Mouse (Mus musculus) limb, embryonic 15.5 days (tissue): Measurements from ENCODE around the gene Themis3. TPM values are rescaled to one million over a fixed set of nuclear protein-coding genes. Genes with fewer than 3 reads are reported as not detected.
"Not testable (repeated sequence)": the region's sequence is repeated elsewhere in the genome, so short reads cannot be mapped to it uniquely, and the experiment has no call there.

Experiments
- ATAC-seq: fragments of 200-750 bp; cut with Nextera tagmentation; 2 replicates; pipeline ENCODE4 v1.8.0; 2017; ENCODE audit warnings: low read depth, moderate TSS enrichment; ENCODE audit not compliant: insufficient number of reproducible peaks, low FRiP score, low TSS enrichment
- H3K27ac ChIP-seq: fragments of 300-500 bp; sonication (generic); 2 replicates; pipeline ENCODE4 v1.5.1; 2015; ENCODE audit warnings: moderate library complexity, mild to moderate bottlenecking, inconsistent platforms
- H3K27me3 ChIP-seq: fragments of 300-500 bp; sonication (generic); 2 replicates; pipeline ENCODE4 v1.6.1; 2015; ENCODE audit warnings: inconsistent platforms
- H3K36me3 ChIP-seq: fragments of 300-500 bp; sonication (generic); 2 replicates; pipeline ENCODE4 v1.6.1; 2015; ENCODE audit warnings: inconsistent platforms
- H3K4me1 ChIP-seq: fragments of 300-500 bp; sonication (generic); 2 replicates; pipeline ENCODE4 v1.6.1; 2015; ENCODE audit warnings: inconsistent platforms
- H3K4me2 ChIP-seq: fragments of 300-500 bp; sonication (generic); 2 replicates; pipeline ENCODE4 v1.6.1; 2015; ENCODE audit warnings: mild to moderate bottlenecking, inconsistent platforms
- H3K4me3 ChIP-seq: fragments of 300-500 bp; sonication (generic); 2 replicates; pipeline ENCODE4 v1.5.1; 2015; ENCODE audit warnings: mild to moderate bottlenecking, inconsistent platforms
- H3K9ac ChIP-seq: fragments of 300-500 bp; sonication (generic); 2 replicates; pipeline ENCODE4 v1.6.1; 2015; ENCODE audit warnings: inconsistent platforms
- H3K9me3 ChIP-seq: fragments of 300-500 bp; sonication (generic); 2 replicates; pipeline ENCODE4 v1.6.1; 2016; ENCODE audit warnings: inconsistent platforms
- whole genome bisulfite sequencing: fragments of 180-500 bp; shearing (Covaris S2); methylation state at CpG from one replicate; pipeline ENCODE4 v1.1.7; 2015; 5-methylcytosine and 5-hydroxymethylcytosine counted together
- polyA plus RNA-seq: library from polyadenylated mRNA; unstranded; fragments of >200 nt; fragmentation: Nextera tagmentation; extraction: Ambion mirVana; gene quantifications from 2 replicates; pipeline ENCODE4 v1.2.1, GENCODE M21; 2015

The Themis3 gene
- polyA plus RNA-seq, 1 experiment from 2014 or later: 0.14 TPM

DNA sequence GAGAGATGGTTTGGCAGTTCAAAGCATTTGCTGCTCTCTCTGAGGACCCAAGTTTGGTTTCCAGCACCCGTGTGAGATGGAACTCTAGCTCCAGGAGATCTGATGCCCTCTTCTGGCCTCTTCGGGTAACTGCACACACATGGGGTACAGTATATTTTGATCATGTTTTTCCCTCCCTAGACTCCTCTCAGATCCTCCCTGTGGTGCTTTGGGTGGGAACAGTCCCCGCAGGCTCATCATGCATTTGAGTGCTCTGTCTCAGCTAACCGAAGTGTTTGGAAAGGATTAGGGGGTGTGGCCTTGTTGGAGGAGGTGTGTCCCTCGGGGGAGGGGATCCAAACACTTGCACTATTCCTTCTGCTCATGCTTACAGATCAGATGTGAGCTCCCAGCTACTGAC lies 43.9 kb downstream of the Themis3 start:
- no peak for ATAC-seq
- 87% methylated on average over 5 of the region's 5 CpGs for WGBS
- H3K36me3 ChIP-seq: no peaks in the 10 kb centered on the region

DNA sequence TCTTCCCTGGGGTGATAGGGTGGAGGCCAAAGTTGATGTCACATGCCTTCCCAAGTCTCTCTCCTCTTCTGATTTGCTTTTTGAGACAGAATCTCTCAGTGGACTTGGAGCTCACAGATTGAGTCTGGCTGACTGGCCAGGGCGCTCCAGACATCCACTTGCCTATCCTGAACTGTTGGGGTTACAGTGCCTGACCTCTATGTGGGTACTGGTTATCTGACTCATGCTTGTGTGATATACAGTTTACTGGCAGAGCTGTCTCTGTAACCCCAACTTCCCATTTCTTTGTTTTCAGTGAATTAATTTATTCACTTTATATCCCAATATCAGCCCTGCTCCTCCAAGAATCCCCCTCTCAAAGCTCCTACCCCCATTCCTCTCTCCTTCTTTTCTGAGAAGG lies 62.1 kb downstream of the Themis3 start:
- Histone ChIP-seq H3K4me2 (no peak overlapping the region), H3K27me3 (no peaks in the 10 kb centered on the region), H3K27ac (no peak overlapping the region), H3K9me3 (no peaks in the 10 kb centered on the region), H3K36me3 (no peaks in the 10 kb centered on the region), H3K4me1 (no peaks in the 10 kb centered on the region), H3K9ac (no peak overlapping the region), H3K4me3 (no peak overlapping the region)
- ATAC-seq: no peak
- 91% methylated on average over 1 of the region's 1 CpGs for WGBS

More for the DNA sequence above, 43.9 kb downstream of the Themis3 start:
- Histone ChIP-seq H3K4me3 (no peak overlapping the region), H3K9ac (no peak overlapping the region), H3K9me3 (no peaks in the 10 kb centered on the region), H3K27ac (no peak overlapping the region), H3K27me3 (no peaks in the 10 kb centered on the region), H3K4me2 (no peak overlapping the region), H3K4me1 (no peaks in the 10 kb centered on the region)

DNA sequence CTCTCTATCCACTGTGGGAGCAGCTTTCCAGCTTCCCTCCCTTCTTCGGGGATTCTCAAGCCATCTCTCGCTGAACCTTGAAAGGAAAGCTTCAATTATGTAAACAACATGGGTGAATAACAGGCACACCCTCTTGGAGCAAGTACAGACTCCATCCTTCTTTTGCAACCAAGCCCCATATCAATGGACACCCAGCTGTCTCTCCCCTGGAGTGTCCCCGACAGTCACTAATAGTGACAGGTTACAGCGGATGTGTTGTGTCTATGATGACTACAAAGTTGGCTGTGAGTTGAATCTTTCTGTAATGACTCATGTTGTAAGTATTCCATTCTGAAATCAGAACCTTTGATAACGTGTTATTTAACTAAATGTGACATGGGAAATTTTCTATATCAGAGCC lies 71.0 kb downstream of the Themis3 start:
- Histone ChIP-seq H3K27ac (no peak overlapping the region), H3K4me3 (no peak overlapping the region), H3K36me3 (no peaks in the 10 kb centered on the region), H3K4me2 (no peak overlapping the region), H3K9me3 (no peaks in the 10 kb centered on the region), H3K9ac (no peak overlapping the region), H3K4me1 (peaks cover 8% of the 10 kb centered on the region), H3K27me3 (no peaks in the 10 kb centered on the region)
- ATAC-seq: no peak
- WGBS: 77% methylated on average over 5 of the region's 5 CpGs

DNA sequence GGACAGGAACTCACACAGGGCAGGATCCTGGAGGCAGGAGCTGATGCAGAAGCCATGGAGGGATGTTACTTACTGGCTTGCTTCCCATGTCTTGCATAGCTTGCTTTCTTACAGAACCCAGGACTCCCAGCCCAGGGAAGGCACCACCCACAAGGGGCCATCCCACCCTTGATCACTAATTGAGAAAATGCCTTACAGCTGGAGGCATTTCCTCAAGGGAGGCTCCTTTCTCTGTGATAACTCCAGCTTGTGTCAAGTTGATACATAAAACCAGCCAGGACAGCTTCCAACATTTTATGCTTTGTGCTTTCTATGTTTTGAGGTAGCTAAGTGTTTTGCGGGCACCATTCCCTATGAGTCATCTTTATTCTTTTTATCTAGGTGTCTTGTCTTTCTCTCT lies 71.8 kb downstream of the Themis3 start:
- H3K27ac ChIP-seq, H3K36me3 ChIP-seq, H3K4me3 ChIP-seq, H3K27me3 ChIP-seq, H3K4me2 ChIP-seq, H3K9me3 ChIP-seq, H3K9ac ChIP-seq, ATAC-seq: not testable (repeated sequence)
- 78% methylated on average over 1 of the region's 1 CpGs for WGBS
- H3K4me1 ChIP-seq: peaks cover 15% of the 10 kb centered on the region

DNA sequence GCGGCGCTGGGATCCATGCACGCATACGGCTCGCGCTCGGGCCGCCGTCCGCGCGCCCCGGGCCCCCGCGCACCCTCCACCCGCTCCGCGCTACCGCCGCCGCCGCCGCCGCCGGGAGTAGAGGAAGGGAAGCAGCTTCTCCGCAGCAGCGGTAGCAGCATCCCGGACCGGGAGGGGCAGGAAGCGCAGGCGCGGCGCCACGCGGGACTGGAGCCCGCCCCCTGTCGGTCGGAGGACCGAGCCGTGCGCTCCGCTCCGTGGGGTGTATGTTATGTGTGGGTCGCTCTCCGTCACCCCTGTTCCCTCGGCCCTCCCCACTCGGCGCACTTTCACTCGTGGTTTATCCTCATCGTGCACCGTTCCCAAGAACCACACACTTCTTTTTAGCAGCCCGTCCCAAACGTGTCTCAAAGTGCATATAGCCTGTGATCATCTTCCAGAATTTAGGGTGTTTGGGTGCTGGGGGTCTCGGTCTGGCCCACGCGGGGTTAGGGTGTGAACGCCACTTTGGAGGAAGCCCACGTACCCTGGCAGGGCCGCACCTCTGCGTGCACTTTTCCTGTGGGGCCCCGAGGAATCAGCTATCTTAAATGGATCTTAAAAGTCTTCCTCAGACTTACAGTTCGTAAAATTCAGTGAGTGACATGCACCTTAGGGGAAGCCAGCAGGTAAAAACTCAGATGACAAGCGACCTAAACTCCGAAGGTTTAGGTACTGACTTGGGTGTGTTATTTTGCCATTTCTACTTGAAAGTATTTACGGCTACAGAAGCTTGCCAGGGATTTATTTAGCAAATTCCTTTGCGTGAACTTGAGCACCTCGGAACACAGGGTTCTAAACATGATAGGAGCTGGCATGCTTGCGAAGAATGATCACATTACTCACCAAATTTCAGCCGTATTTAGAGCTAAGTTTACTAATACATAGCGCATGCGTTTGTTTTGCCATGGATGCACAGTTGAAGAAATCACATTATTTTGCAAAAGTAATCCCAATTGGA lies 74.6 kb downstream of the Themis3 start, which contains the start of gene Rab12:
Rab12 (minus strand) TSS at position 176 of the 1,000 bp plus-strand sequence.
- H3K4me1 ChIP-seq: peaks cover 17% of the 10 kb centered on the region
- ATAC-seq: peak; percentile 89
- H3K36me3 ChIP-seq: no peaks in the 10 kb centered on the region
- peak within 1 kb of the TSS; percentile 80 for H3K4me2 ChIP-seq
- no peaks in the 10 kb centered on the region for H3K27me3 ChIP-seq
- H3K4me3 ChIP-seq: peak within 1 kb of the TSS; percentile 99
- H3K9me3 ChIP-seq: no peaks in the 10 kb centered on the region
- peak within 1 kb of the TSS; percentile 27; the same call in 1 of the 2 replicates for H3K27ac ChIP-seq
- peak within 1 kb of the TSS; percentile 98 for H3K9ac ChIP-seq
- WGBS: 6% methylated on average over 71 of the region's 71 CpGs

DNA sequence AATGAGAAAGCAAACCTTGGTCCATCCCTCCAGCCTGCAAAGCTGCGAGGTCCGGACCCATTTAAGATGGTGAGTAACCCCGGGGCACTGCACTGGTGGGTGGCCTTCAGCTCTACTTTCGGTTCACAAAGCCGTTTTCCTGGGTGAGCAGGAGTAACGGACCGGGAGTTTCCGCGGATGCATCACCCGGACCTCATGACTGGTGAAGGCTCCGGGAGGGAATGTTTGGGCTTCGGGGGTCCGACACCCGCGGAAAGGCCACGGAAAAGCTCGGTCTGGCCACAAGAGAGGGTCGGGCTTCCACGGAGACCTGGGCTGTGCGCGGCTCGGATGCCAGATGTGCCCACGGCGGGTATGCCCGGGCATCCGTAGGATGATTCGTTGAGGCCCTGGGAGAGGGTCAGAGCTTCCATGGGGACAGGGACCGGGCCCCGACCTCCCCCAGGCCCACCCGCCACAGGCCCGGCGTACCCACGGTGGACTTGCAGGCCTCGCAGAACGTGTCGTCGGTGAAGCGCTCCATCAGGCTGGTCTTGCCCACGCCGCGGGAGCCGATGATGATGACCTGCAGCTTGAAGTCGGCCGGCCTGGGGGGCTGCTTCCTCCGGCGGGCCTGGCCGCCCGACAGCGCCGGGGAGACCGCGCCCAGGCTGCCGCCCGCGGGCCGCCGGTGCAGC lies 75.4 kb downstream of the Themis3 start:
- no peaks in the 10 kb centered on the region for H3K9me3 ChIP-seq
- peak; percentile 42 for ATAC-seq
- H3K4me2 ChIP-seq: peak overlapping the region; percentile 80
- peak overlapping the region; percentile 98 for H3K9ac ChIP-seq
- WGBS: under 1% methylated on average over 49 of the region's 57 CpGs
- H3K27me3 ChIP-seq: no peaks in the 10 kb centered on the region
- H3K27ac ChIP-seq: peak overlapping the region; percentile 27; the same call in 1 of the 2 replicates
- H3K4me1 ChIP-seq: peaks cover 17% of the 10 kb centered on the region
- peak overlapping the region; percentile 99 for H3K4me3 ChIP-seq
- no peaks in the 10 kb centered on the region for H3K36me3 ChIP-seq

DNA sequence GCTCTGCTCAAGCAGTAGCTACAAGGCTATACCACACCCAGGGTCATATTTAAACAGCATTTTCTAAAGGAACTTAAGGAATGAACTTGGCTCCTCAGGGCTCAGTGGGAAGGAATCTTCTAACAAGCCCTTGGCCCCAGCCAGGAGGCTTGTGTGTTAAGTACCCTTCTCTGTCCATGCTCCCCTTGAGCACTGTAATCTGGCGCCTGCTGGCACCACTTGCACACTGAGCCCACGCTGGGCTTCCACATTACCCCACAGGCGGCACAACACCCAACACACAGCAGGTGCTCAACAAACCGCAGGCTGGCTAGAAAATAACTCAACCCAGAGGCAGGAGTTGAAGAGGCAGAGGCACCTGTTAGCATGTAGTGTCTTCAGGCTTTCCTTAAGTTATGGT lies 77.5 kb downstream of the Themis3 start:
- H3K4me1 ChIP-seq: peaks cover 23% of the 10 kb centered on the region
- H3K4me2 ChIP-seq: no peak overlapping the region
- no peaks in the 10 kb centered on the region for H3K9me3 ChIP-seq
- H3K4me3 ChIP-seq: no peak overlapping the region
- no peaks in the 10 kb centered on the region for H3K27me3 ChIP-seq
- WGBS: 88% methylated on average over 4 of the region's 4 CpGs
- H3K27ac ChIP-seq: no peak overlapping the region
- 0 out of 2 replicates have a peak, but pooled peaks cover 4% of the 10 kb centered on the region for H3K36me3 ChIP-seq
- H3K9ac ChIP-seq: no peak overlapping the region
- ATAC-seq: no peak

DNA sequence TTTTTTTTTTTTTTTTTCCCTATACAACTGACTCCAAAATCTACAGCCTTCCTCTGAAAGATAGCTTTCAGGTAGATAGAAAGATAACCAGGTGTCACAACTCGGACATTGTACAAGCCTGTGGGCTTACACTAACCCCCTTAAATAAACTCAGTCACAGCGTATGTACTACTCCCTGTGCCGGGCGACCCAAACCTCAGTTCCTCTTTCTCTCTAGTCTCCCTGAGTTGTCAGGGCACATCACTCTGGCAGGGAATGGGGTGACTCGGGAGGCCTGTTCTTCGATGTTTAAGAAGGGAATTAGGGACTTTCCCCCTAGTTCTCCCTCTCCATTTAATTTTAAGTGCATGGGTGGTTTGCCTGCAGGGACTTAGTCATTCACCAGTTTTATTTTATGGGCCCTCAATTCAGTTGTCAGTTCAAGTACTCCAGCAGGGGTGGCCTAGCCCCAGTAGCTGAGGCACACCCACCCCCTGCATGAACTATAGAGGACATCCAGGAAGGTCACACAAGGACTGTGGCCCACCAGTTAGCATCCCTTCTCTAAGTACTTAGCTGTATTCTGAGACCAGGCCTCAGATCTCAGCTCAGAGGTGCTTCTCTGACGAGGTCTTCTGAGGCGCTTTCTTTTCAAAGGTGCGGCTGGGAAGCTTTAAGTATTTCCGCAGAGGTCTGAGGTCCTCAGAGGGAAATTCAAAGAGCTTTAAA lies 80.0 kb downstream of the Themis3 start:
- WGBS: 71% methylated on average over 10 of the region's 10 CpGs
- Histone ChIP-seq H3K4me2 (no peak overlapping the region), H3K27ac (no peak overlapping the region), H3K27me3 (no peaks in the 10 kb centered on the region), H3K36me3 (0 out of 2 replicates have a peak, but pooled peaks cover 4% of the 10 kb centered on the region), H3K4me3 (no peak overlapping the region), H3K4me1 (peaks cover 25% of the 10 kb centered on the region), H3K9ac (no peak overlapping the region), H3K9me3 (no peaks in the 10 kb centered on the region)
- no peak for ATAC-seq

DNA sequence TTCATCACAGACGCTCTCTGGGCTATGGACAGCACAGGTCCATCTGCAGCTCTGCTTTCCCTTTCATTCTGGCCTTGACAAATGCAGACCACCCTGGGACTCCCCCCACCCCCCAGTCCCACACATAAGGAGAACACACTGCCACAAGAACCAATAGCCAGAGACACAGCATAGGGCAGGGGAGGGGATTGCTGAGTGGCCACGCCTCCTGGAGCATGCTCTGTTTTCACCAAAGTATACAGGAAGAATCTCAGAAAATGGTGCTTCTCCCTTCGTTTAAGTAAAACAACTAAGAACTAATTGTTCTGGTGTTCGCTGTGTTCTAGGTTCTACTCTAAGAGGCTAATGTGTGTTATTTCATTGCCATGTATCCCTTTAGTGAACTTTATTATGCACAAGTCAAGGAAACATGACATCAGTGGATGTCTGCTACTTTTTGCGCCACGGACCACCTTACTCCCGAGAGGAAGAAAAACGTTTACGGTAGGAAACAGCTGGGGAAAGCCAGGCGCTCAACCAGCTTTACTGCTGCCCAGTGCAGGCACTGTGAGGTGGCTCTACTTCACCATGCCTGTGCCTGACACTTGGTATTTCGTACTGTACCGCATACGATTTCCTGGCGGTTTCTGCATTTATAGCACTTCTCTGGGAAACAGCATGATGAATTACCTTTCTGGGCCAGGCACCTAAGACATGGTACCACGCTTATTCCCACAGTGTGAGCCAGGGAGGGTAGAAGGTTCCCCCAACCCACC lies 82.0 kb downstream of the Themis3 start:
- Histone ChIP-seq H3K4me1 (peaks cover 12% of the 10 kb centered on the region; the same call in 1 of the 2 replicates), H3K9ac (no peak overlapping the region), H3K36me3 (0 out of 2 replicates have a peak, but pooled peaks cover 8% of the 10 kb centered on the region), H3K4me2 (no peak overlapping the region), H3K27ac (no peak overlapping the region), H3K9me3 (no peaks in the 10 kb centered on the region), H3K27me3 (no peaks in the 10 kb centered on the region), H3K4me3 (no peak overlapping the region)
- no peak for ATAC-seq
- 62% methylated on average over 15 of the region's 15 CpGs for WGBS

DNA sequence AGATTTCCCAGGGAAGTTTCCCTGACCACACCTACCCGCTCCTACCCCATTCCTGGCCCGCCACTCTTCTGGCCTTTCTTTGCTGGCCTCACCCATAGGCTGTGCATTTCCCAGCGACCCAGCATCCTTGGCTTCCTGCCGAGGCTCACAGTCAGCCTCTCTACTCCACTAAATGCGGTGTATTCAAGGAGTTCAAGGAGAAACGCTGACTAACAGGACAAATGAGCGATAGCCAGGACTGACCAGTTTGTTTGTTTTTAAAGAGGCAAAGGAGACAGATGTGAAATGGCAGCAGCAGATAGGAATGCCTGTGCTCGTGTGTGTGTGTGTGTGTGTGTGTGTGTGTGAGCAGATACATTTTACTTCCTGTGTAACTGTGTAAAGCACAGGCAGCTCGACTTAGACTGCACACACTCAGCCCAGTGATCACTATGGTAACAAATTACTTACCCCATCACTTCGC lies 84.2 kb downstream of the Themis3 start:
- peak; percentile 38; the same call in 1 of the 2 replicates for ATAC-seq
- Histone ChIP-seq H3K9ac (no peak overlapping the region), H3K9me3 (no peaks in the 10 kb centered on the region), H3K4me1 (peaks cover 12% of the 10 kb centered on the region; the same call in 1 of the 2 replicates), H3K27me3 (no peaks in the 10 kb centered on the region), H3K4me3 (no peak overlapping the region), H3K4me2 (no peak overlapping the region), H3K36me3 (peaks cover 18% of the 10 kb centered on the region), H3K27ac (no peak overlapping the region)
- WGBS: 49% methylated on average over 10 of the region's 10 CpGs
